Mouse (Mus musculus) lung, embryonic 16.5 days (tissue): Measurements from ENCODE around the gene Ascc1. TPM values are rescaled to one million over a fixed set of nuclear protein-coding genes. Genes with fewer than 3 reads are reported as not detected.
A peak's percentile ranks its signal among the peaks of the same experiment; 100 is the strongest.

ENCODE experiments used
- ATAC-seq: fragments of 200-750 bp; cut with Nextera tagmentation; 2 replicates; pipeline ENCODE4 v1.8.0; 2017; ENCODE audit warnings: low read depth, mild to moderate bottlenecking, moderate library complexity
- H3K27ac ChIP-seq: fragments of 300-500 bp; sonication (generic); 2 replicates; pipeline ENCODE4 v1.5.1; 2014; ENCODE audit warnings: mild to moderate bottlenecking, control low read depth, low read length
- H3K27me3 ChIP-seq: fragments of 300-500 bp; sonication (generic); 2 replicates; pipeline ENCODE4 v1.6.1; 2014; ENCODE audit warnings: low read depth, low read length, mixed read lengths; ENCODE audit not compliant: control insufficient read depth, insufficient read depth
- H3K36me3 ChIP-seq: fragments of 300-500 bp; sonication (generic); 2 replicates; pipeline ENCODE4 v1.6.1; 2014; ENCODE audit warnings: low read length; ENCODE audit not compliant: control insufficient read depth, insufficient read depth
- H3K4me1 ChIP-seq: fragments of 300-500 bp; sonication (generic); replicated peaks from 2 replicates; pipeline ENCODE4 v1.6.1; 2014; ENCODE audit warnings: low read length, mixed read lengths; ENCODE audit not compliant: control insufficient read depth, insufficient read depth
- H3K4me2 ChIP-seq: fragments of 300-500 bp; sonication (generic); 2 replicates; pipeline ENCODE4 v1.6.1; 2014; ENCODE audit warnings: low read depth, low read length, control low read depth
- H3K4me3 ChIP-seq: fragments of 300-500 bp; sonication (generic); 2 replicates; pipeline ENCODE4 v1.5.1; 2014; ENCODE audit warnings: mild to moderate bottlenecking, low read length, control low read depth
- H3K9ac ChIP-seq: fragments of 300-500 bp; sonication (generic); 2 replicates; pipeline ENCODE4 v1.6.1; 2014; ENCODE audit warnings: low read length, control low read depth
- H3K9me3 ChIP-seq: fragments of 300-500 bp; sonication (generic); 2 replicates; pipeline ENCODE4 v1.6.1; 2016; ENCODE audit warnings: low read length; ENCODE audit not compliant: control insufficient read depth
- WGBS: fragments of 180-500 bp; shearing (Covaris S2); extraction: QIAGEN DNeasy Blood & Tissue Kit; methylation state at CpG from one replicate; pipeline ENCODE4 v1.1.7; 2014; 5-methylcytosine and 5-hydroxymethylcytosine counted together
- polyA plus RNA-seq: library from polyadenylated mRNA; unstranded; fragments of >200 nt; fragmentation: Nextera tagmentation; extraction: Ambion mirVana; gene quantifications from 2 replicates; pipeline ENCODE4 v1.2.1, GENCODE M21; 2015

Ascc1 gene
- polyA plus RNA-seq, 1 experiment from 2014 or later = 48.2 TPM

GRCm38 (mm10) chr10:60033064-60033463 lies 30.5 kb downstream of the Ascc1 start:
- Histone ChIP-seq H3K4me2 (no peak overlapping the region), H3K36me3 (no peaks in the 10 kb centered on the region), H3K9ac (no peak overlapping the region), H3K27ac (no peak overlapping the region), H3K9me3 (no peaks in the 10 kb centered on the region), H3K4me1 (peaks cover 5% of the 10 kb centered on the region), H3K4me3 (no peak overlapping the region), H3K27me3 (no peaks in the 10 kb centered on the region)
- ATAC-seq = 0 out of 2 replicates have a peak, but pooled peaks have one; percentile 47
- WGBS = 23% methylated on average over 5 of the region's 5 CpGs

DNA sequence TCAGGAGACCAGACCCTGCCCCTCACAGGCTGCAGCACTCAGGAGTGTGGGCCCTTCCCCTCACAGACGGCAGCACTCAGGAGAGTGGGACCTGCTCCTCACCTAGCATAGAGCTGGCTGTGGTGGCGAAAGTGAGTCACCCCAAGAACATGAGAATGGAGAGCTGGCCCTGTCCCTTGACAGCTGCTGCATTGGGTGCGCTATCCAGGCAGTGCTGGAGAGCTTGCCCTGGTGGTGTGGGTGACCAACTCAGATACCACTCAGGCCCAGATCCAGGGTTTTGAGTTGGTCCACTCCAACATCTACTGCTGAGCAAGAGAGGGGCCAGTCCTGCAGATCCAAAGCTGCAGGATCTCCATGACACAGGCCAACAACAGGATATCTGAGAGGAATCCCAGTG lies 32.0 kb downstream of the Ascc1 start:
- Histone ChIP-seq H3K36me3 (no peaks in the 10 kb centered on the region), H3K4me3 (no peak overlapping the region), H3K27ac (no peak overlapping the region), H3K4me1 (peaks cover 5% of the 10 kb centered on the region), H3K9me3 (no peaks in the 10 kb centered on the region), H3K9ac (no peak overlapping the region), H3K4me2 (no peak overlapping the region), H3K27me3 (no peaks in the 10 kb centered on the region)
- WGBS = 63% methylated on average over 3 of the region's 3 CpGs
- ATAC-seq = no peak

- WGBS = 39% methylated on average over 4 of the region's 4 CpGs
- ATAC-seq = no peak
- no peaks in the 10 kb centered on the region for H3K9me3 ChIP-seq
- no peak overlapping the region for H3K4me3 ChIP-seq
- H3K27me3 ChIP-seq = no peaks in the 10 kb centered on the region
- H3K9ac ChIP-seq = no peak overlapping the region
- H3K27ac ChIP-seq = no peak overlapping the region
- H3K4me1 ChIP-seq = peaks cover 5% of the 10 kb centered on the region
- H3K36me3 ChIP-seq = no peaks in the 10 kb centered on the region
- no peak overlapping the region for H3K4me2 ChIP-seq
These were observed 33.1 kb downstream of the Ascc1 start for GRCm38 (mm10) chr10:60035744-60036143.

GRCm38 (mm10) chr10:60042350-60042922 lies 39.8 kb downstream of the Ascc1 start:
- Histone ChIP-seq H3K9me3 (no peaks in the 10 kb centered on the region), H3K4me1 (0 out of 2 replicates have a peak, but pooled peaks cover 2% of the 10 kb centered on the region), H3K9ac (no peak overlapping the region), H3K36me3 (no peaks in the 10 kb centered on the region), H3K4me2 (no peak overlapping the region), H3K4me3 (no peak overlapping the region), H3K27me3 (no peaks in the 10 kb centered on the region), H3K27ac (no peak overlapping the region)
- WGBS = 45% methylated on average over 8 of the region's 8 CpGs
- ATAC-seq = no peak

DNA sequence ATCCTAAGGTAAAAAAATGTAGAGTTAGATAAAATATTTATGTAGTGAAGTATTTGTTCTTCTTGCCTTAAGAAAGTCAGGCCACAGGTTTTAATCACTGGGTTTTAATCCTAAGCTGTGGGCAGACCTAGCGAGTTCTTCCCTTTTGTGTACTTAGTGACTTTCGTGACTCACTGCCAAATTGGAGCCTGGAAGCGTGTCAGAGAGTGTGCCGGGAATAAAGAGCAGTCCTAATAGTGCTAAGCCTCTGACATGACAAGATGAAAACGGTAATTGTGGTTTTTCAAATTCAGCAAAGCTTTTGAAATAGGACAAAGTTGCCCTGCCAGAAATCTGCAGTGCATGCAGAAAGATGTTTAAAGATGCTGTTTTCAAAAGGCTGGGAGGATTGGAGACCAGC lies 44.1 kb downstream of the Ascc1 start:
- ATAC-seq = peak; percentile 51; the same call in 1 of the 2 replicates
- 22% methylated on average over 5 of the region's 5 CpGs for WGBS

GRCm38 (mm10) chr10:60050581-60050980 lies 48.0 kb downstream of the Ascc1 start:
- 94% methylated on average over 10 of the region's 10 CpGs for WGBS

More for the DNA sequence above, 44.1 kb downstream of the Ascc1 start:
- 0 out of 2 replicates have a peak, but pooled peaks cover 2% of the 10 kb centered on the region for H3K4me1 ChIP-seq
- no peak overlapping the region for H3K4me2 ChIP-seq
- no peak overlapping the region for H3K27ac ChIP-seq
- no peaks in the 10 kb centered on the region for H3K9me3 ChIP-seq
- H3K4me3 ChIP-seq = no peak overlapping the region
- H3K27me3 ChIP-seq = no peaks in the 10 kb centered on the region
- peaks cover 4% of the 10 kb centered on the region; the same call in 1 of the 2 replicates for H3K36me3 ChIP-seq
- H3K9ac ChIP-seq = no peak overlapping the region

GRCm38 (mm10) chr10:60053073-60053472 lies 50.5 kb downstream of the Ascc1 start:
- Histone ChIP-seq H3K27ac (no peak overlapping the region), H3K27me3 (no peaks in the 10 kb centered on the region), H3K36me3 (peaks cover 4% of the 10 kb centered on the region; the same call in 1 of the 2 replicates), H3K4me2 (no peak overlapping the region), H3K9ac (no peak overlapping the region), H3K9me3 (peaks cover 5% of the 10 kb centered on the region; the same call in 1 of the 2 replicates), H3K4me1 (no peaks in the 10 kb centered on the region), H3K4me3 (no peak overlapping the region)
- no peak for ATAC-seq
- 39% methylated on average over 4 of the region's 4 CpGs for WGBS

More at GRCm38 (mm10) chr10:60050581-60050980, 48.0 kb downstream of the Ascc1 start:
- Histone ChIP-seq H3K27ac (no peak overlapping the region), H3K27me3 (no peaks in the 10 kb centered on the region), H3K4me3 (no peak overlapping the region), H3K4me2 (no peak overlapping the region), H3K9ac (no peak overlapping the region), H3K9me3 (no peaks in the 10 kb centered on the region), H3K36me3 (peaks cover 4% of the 10 kb centered on the region; the same call in 1 of the 2 replicates), H3K4me1 (0 out of 2 replicates have a peak, but pooled peaks cover 2% of the 10 kb centered on the region)
- ATAC-seq = no peak

DNA sequence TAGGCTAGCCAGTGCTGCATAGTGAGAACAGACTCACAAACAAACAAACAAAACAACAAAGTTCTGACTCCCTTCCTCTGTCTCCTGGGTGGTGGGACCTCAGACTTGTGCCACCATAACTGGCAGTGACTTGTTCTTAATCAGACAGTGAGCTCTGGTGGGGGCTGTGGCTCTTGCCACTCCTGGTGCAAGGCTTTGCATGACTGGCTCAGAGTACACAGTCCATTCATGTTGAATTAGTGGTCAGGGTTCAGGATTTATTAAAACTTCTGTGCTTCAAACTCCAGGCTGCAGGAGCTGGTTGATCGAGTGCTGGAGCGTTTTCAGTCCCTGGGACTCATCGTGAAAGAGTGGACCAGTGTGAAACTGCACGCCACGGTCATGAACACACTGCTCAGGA lies 59.6 kb downstream of the Ascc1 start:
- Histone ChIP-seq H3K4me2 (no peak overlapping the region), H3K27ac (no peak overlapping the region), H3K9ac (no peak overlapping the region), H3K9me3 (peaks cover 3% of the 10 kb centered on the region; the same call in 1 of the 2 replicates), H3K27me3 (no peaks in the 10 kb centered on the region), H3K4me3 (no peak overlapping the region), H3K4me1 (no peaks in the 10 kb centered on the region), H3K36me3 (no peaks in the 10 kb centered on the region)
- no peak for ATAC-seq
- WGBS = 89% methylated on average over 5 of the region's 5 CpGs

DNA sequence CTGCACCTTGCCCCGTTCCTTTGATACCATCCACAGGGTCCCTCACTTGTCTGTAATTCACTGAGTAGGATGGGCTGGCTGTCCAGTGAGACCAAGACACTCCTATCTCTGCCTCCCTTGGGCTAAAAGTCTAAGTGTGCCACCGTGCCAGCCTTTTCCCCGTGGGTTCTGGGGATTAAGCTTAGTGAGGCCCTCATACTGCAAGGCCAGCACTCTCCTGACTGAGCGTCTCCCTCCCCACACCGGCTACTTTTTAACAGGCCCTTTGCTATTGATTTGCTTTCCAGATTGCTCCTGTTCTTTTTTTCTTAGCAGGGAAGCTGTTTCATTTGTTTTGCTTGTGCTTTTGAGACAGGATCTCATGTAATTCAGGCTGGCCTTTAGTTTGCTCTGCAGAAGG lies 60.3 kb downstream of the Ascc1 start:
- no peak overlapping the region for H3K9ac ChIP-seq
- WGBS = 54% methylated on average over 5 of the region's 5 CpGs
- no peak for ATAC-seq

More for the DNA sequence above, 60.3 kb downstream of the Ascc1 start:
- Histone ChIP-seq H3K4me1 (no peaks in the 10 kb centered on the region), H3K4me2 (no peak overlapping the region), H3K9me3 (no peaks in the 10 kb centered on the region), H3K4me3 (no peak overlapping the region), H3K27ac (no peak overlapping the region), H3K27me3 (no peaks in the 10 kb centered on the region), H3K36me3 (no peaks in the 10 kb centered on the region)
